Comparison of ENCODE assay signal across 17 mouse cellular contexts in genomic region chr16:7354116-7354515, GRCm38 (mm10).
"Had no signal": no experiment of that assay in that cellular context is flagged by ENCODE, and none has a peak within 500 bp of the region (broad histone marks: within the 10 kb centered on the region; RNA-seq: fewer than 3 reads in every experiment).

No protein-coding gene starts in this region.

- H3K27me3 ChIP-seq: liver, embryonic 13.5 days; neural tube, embryonic 12.5 days had no signal

- H3K27ac ChIP-seq: left cerebral cortex, adult 2 months; liver, embryonic 13.5 days; neural tube, embryonic 12.5 days; stomach, postnatal 0 days had no signal

- DNase-seq: kidney, adult 11 months; kidney, adult 8-10 months; kidney, postnatal 14 days; kidney, postnatal 4 days; layer of hippocampus, postnatal 36 days; liver, embryonic 13.5 days; lung, adult 2 months; lung, postnatal 14 days; lung, postnatal 4 days; midbrain, embryonic 14.5 days; thymus, adult 2 months; thymus, postnatal 14 days; thymus, postnatal 4 days had no signal

- H3K4me3 ChIP-seq: left cerebral cortex, adult 2 months; liver, embryonic 13.5 days; neural tube, embryonic 12.5 days had no signal

- H3K4me1 ChIP-seq: liver, embryonic 13.5 days; neural tube, embryonic 12.5 days had no signal

- H3K9ac ChIP-seq: liver, embryonic 13.5 days; neural tube, embryonic 12.5 days had no signal

- H3K36me3 ChIP-seq: liver, embryonic 13.5 days; neural tube, embryonic 12.5 days had no signal

- H3K9me3 ChIP-seq: liver, embryonic 13.5 days; neural tube, embryonic 12.5 days had no signal

- H3K4me2 ChIP-seq: liver, embryonic 13.5 days; midbrain, embryonic 11.5 days; neural tube, embryonic 12.5 days had no signal
